Mouse (Mus musculus): ENCODE measurements at regions not wholly inside any gene's neighbourhood (a gene's known extent, or its start where the extent isn't known, plus 50 kb on each side); places are given as distances from the start of the nearest gene placed in this dataset.

GRCm38 (mm10) chr12:6930726-6931125 lies 1046.7 kb upstream of the Apob start:
- DNase-seq (ENCODE audit: low spot score in 2 of 2): no peak

DNA sequence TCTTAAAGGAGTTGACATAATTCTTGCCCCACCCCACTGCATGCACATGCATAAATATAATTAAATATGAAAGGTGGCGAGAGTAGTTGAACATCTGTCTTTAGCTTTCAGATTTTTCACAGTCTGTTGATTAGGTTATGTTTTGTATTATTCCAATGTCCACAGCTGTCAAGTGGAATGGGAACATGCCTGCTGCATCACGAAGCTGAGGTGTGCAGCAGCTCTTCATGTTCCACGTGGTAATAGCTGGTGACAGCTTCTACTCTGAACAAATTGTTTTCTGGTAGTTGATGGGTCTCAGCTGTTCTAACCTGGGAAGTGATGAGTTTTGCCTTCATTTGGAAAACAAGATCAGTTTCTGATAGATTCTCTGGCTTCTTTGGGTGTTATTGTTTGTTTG lies 1020.8 kb upstream of the Apob start:
- no peak for DNase-seq (ENCODE audit: low spot score in 2 of 2)

DNA sequence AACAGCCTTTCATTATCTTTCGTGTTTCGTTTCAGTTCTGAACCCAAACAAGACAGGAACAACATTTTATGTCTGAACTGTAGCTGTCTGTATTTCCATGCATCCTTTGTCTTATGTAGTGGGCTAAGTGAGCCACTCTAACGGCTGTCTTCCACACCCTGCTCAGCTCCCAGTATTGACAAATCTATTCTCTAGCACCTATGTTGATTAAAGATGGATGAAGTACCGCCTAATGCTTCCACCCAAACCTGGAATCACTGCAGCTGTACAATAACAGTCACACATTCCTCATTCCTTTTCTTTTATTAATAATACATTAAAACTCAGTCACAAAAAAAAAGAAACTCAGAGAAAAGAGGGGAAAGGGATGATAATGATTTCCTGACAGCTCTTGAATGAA lies 992.8 kb upstream of the Apob start:
- no peak for DNase-seq (ENCODE audit: low spot score in 2 of 2)

DNA sequence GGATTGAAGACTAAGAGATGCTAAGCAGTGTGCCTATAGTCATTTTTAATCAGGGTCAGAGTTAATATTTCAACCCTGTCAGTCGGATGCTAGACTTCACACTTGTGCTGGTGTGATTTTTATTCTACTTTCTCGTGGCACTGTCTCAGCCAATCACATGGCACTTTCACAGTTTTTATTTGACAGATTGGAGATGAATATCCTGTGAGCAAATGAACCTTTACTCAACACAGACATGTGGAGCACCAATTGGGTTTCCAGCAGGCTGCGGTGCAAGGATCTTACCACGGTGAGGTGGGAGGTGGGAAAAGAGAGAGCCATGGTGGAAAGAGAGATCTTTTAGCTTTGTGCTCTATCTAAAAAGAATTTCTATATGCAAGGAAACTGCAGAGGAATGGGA lies 949.0 kb upstream of the Apob start:
- DNase-seq (ENCODE audit: low spot score in 2 of 2): no peak

GRCm38 (mm10) chr12:7029396-7030065 lies 947.9 kb upstream of the Apob start:
- DNase-seq (ENCODE audit: low spot score in 2 of 2): no peak

GRCm38 (mm10) chr12:7050791-7051190 lies 926.7 kb upstream of the Apob start:
- DNase-seq (ENCODE audit: low spot score in 2 of 2): peak in 1 of 2 experiments; percentile 1

GRCm38 (mm10) chr12:7054575-7054974 lies 922.9 kb upstream of the Apob start:
- DNase-seq (ENCODE audit: low spot score in 2 of 2): peak in 1 of 2 experiments; percentile 20

DNA sequence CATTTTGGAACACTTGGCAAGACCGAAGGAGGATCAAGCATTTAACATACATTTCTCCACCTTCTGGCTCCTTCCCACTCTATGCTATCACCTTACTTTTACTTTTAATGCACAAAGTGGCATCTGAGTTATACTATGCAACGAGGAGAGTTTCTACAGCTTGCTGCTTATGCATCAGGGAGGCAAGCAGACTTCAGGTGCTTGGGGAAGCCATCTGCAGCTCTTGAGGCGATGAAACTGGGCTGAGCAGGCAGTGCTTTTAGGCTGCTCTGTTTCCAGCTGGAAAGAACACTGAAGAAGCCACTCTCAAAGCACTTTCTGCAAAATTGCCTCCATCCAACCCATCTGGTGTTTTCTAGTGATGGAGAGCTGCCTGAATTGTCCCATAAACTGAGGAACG lies 882.9 kb upstream of the Apob start:
- peak; percentile 14 to 49 for DNase-seq (ENCODE audit: low spot score in 2 of 2)

DNA sequence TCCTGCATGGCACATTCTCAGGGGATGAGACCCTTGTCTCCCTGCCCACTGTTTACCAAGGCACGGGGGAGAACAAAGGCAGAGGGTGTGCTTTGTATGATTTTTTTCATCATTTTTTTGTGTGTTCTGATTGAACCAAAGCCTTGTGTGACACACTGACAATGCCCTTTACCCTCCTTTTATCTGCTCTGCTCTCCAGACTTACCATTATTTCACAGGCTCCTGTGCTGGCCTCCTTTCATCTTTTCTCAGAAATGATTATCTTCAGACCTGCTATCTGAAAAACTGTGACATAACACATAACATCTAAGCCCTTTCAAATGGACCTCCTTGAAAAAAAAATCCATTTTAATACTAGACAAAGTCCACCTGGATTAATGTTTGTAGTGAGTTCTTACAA lies 882.0 kb upstream of the Apob start:
- DNase-seq (ENCODE audit: low spot score in 2 of 2): no peak

GRCm38 (mm10) chr12:7096221-7096620 lies 881.2 kb upstream of the Apob start:
- no peak for DNase-seq (ENCODE audit: low spot score in 2 of 2)

DNA sequence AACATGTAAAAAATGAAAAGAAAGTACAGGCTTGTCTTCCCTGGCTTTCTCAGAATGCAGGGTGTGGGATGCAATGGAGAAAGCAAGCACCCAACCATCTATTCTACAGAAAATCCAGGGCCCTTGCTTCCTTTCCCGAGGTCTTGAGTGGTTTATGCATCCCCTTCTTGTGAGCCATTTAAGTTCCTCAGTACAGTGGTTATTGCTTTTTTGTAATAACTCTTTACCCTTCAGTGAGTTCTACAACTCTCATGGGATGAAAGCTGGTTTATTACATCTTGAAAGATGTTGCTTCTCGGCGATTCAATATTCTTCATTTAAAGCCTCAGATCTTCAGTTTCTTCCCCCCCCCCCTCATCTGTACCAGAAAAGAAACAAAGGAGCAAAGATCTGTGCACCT lies 838.4 kb upstream of the Apob start:
- no peak for DNase-seq (ENCODE audit: low spot score in 2 of 2)
